Mouse (Mus musculus) intestine, postnatal 0 days (tissue): ENCODE results near the gene R3hcc1l. TPM values are rescaled to one million over a fixed set of nuclear protein-coding genes. Genes with fewer than 3 reads are reported as not detected.

ENCODE experiments used
- ATAC-seq: fragments of 200-750 bp; cut with Nextera tagmentation; 2 replicates; pipeline ENCODE4 v1.8.0; 2017; ENCODE audit warnings: mild to moderate bottlenecking, moderate TSS enrichment, moderate library complexity
- H3K27ac ChIP-seq: fragments of 300-500 bp; sonication (generic); 2 replicates; pipeline ENCODE4 v1.5.1; 2014; ENCODE audit warnings: mild to moderate bottlenecking, low read depth, low read length, moderate library complexity
- H3K27me3 ChIP-seq: fragments of 300-500 bp; sonication (generic); replicated peaks from 2 replicates; pipeline ENCODE4 v1.6.1; 2014; ENCODE audit warnings: low read length, mixed read lengths; ENCODE audit not compliant: control insufficient read depth, insufficient read depth
- H3K36me3 ChIP-seq: fragments of 300-500 bp; sonication (generic); 2 replicates; pipeline ENCODE4 v1.6.1; 2014; ENCODE audit warnings: mild to moderate bottlenecking, moderate library complexity; ENCODE audit not compliant: control insufficient read depth, insufficient read depth
- H3K4me1 ChIP-seq: fragments of 300-500 bp; sonication (generic); replicated peaks from 2 replicates; pipeline ENCODE4 v1.6.1; 2014; ENCODE audit warnings: antibody characterized with exemption, low read length, mixed read lengths; ENCODE audit not compliant: control insufficient read depth, insufficient read depth
- H3K4me2 ChIP-seq: fragments of 300-500 bp; sonication (generic); replicated peaks from 2 replicates; pipeline ENCODE4 v1.6.1; 2014; ENCODE audit warnings: low read depth, mild to moderate bottlenecking, moderate library complexity
- H3K4me3 ChIP-seq: fragments of 300-500 bp; sonication (generic); 2 replicates; pipeline ENCODE4 v1.5.1; 2014; ENCODE audit warnings: low read depth, low read length
- H3K9ac ChIP-seq: fragments of 300-500 bp; sonication (generic); 2 replicates; pipeline ENCODE4 v1.6.1; 2014; ENCODE audit warnings: mild to moderate bottlenecking, low read depth, low read length
- H3K9me3 ChIP-seq: fragments of 300-500 bp; sonication (generic); 2 replicates; pipeline ENCODE4 v1.6.1; 2016; ENCODE audit warnings: mixed run types; ENCODE audit not compliant: control insufficient read depth
- CTCF ChIP-seq: sonication (generic); IDR thresholded peaks from 2 replicates; pipeline ENCODE4 v1.5.1; 2016; ENCODE audit warnings: low read depth, mild to moderate bottlenecking, control low read depth, antibody characterized with exemption, moderate library complexity
- WGBS: fragments of 180-500 bp; shearing (Covaris S2); extraction: QIAGEN DNeasy Blood & Tissue Kit; methylation state at CpG from one replicate; pipeline ENCODE4 v1.1.7; 2014; 5-methylcytosine and 5-hydroxymethylcytosine counted together
- polyA plus RNA-seq: library from polyadenylated mRNA; unstranded; fragments of >200 nt; fragmentation: Nextera tagmentation; extraction: Ambion mirVana; gene quantifications from 2 replicates; pipeline ENCODE4 v1.2.1, GENCODE M21; 2015

The R3hcc1l gene
- polyA plus RNA-seq, 1 experiment from 2014 or later = 13.7 TPM

- 52% methylated on average over 2 of the region's 2 CpGs for WGBS
- Histone ChIP-seq H3K4me1 (no peaks in the 10 kb centered on the region), H3K27me3 (no peaks in the 10 kb centered on the region), H3K36me3 (peaks cover 49% of the 10 kb centered on the region), H3K4me2 (no peak overlapping the region), H3K9me3 (no peaks in the 10 kb centered on the region), H3K27ac (no peak overlapping the region), H3K9ac (no peak overlapping the region), H3K4me3 (no peak overlapping the region)
- no peak for ATAC-seq
- no peak for TF ChIP-seq CTCF
Measured at GRCm38 (mm10) chr19:42587704-42588103, 69.1 kb downstream of the R3hcc1l start.

GRCm38 (mm10) chr19:42589246-42589645 is 70.7 kb downstream of the R3hcc1l start:
- peak; percentile 72 for TF ChIP-seq CTCF
- 71% methylated on average over 1 of the region's 1 CpGs for WGBS
- no peak overlapping the region for H3K9ac ChIP-seq
- no peak overlapping the region for H3K4me3 ChIP-seq
- no peaks in the 10 kb centered on the region for H3K27me3 ChIP-seq
- ATAC-seq = no peak
- peaks cover 42% of the 10 kb centered on the region for H3K36me3 ChIP-seq
- no peaks in the 10 kb centered on the region for H3K4me1 ChIP-seq
- H3K9me3 ChIP-seq = no peaks in the 10 kb centered on the region
- no peak overlapping the region for H3K27ac ChIP-seq
- no peak overlapping the region for H3K4me2 ChIP-seq

GRCm38 (mm10) chr19:42591534-42591933 is 73.0 kb downstream of the R3hcc1l start:
- no peak overlapping the region for H3K4me3 ChIP-seq
- no peaks in the 10 kb centered on the region for H3K4me1 ChIP-seq
- ATAC-seq = no peak
- no peak for TF ChIP-seq CTCF
- no peak overlapping the region for H3K9ac ChIP-seq
- no peaks in the 10 kb centered on the region for H3K9me3 ChIP-seq
- H3K27ac ChIP-seq = no peak overlapping the region
- peaks cover 39% of the 10 kb centered on the region for H3K36me3 ChIP-seq
- no peaks in the 10 kb centered on the region for H3K27me3 ChIP-seq
- WGBS = 77% methylated on average over 14 of the region's 14 CpGs
- H3K4me2 ChIP-seq = no peak overlapping the region

- Histone ChIP-seq H3K36me3 (peaks cover 45% of the 10 kb centered on the region), H3K9me3 (no peaks in the 10 kb centered on the region), H3K4me2 (no peak overlapping the region), H3K4me3 (no peak overlapping the region), H3K4me1 (no peaks in the 10 kb centered on the region), H3K27me3 (no peaks in the 10 kb centered on the region), H3K27ac (no peak overlapping the region), H3K9ac (no peak overlapping the region)
- 85% methylated on average over 6 of the region's 6 CpGs for WGBS
- no peak for TF ChIP-seq CTCF
- ATAC-seq = no peak
Measured at GRCm38 (mm10) chr19:42593456-42593855, 74.9 kb downstream of the R3hcc1l start.

DNA sequence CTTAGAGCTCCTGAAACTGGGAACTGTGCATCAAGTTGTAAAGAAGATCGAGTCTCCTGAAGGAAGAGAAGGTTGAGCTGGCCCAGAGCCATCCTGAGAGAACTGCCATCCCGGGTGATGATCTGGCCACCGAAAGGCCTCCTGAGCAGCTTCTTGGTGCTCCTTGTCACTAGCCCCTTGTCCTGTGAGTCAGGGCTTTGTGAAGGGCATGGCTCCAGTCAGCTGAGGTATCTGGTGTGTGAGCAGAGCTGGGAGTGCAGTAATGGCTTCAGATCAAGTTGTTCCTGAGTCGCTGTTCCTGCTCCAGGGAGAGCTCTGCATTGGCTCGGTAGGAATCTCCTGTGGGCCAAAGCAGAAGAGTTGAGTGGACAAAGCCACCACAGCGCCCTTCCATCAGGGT is 76.5 kb downstream of the R3hcc1l start:
- 90% methylated on average over 6 of the region's 6 CpGs for WGBS
- ATAC-seq = no peak
- H3K27ac ChIP-seq = no peak overlapping the region
- H3K4me1 ChIP-seq = no peaks in the 10 kb centered on the region
- H3K9me3 ChIP-seq = no peaks in the 10 kb centered on the region
- no peak overlapping the region for H3K4me3 ChIP-seq
- no peaks in the 10 kb centered on the region for H3K27me3 ChIP-seq
- no peak for TF ChIP-seq CTCF
- peaks cover 45% of the 10 kb centered on the region for H3K36me3 ChIP-seq
- no peak overlapping the region for H3K4me2 ChIP-seq
- H3K9ac ChIP-seq = no peak overlapping the region

- 96% methylated on average over 12 of the region's 12 CpGs for WGBS
- Histone ChIP-seq H3K4me1 (no peaks in the 10 kb centered on the region), H3K27me3 (no peaks in the 10 kb centered on the region), H3K36me3 (peaks cover 27% of the 10 kb centered on the region), H3K9me3 (no peaks in the 10 kb centered on the region), H3K4me3 (no peak overlapping the region), H3K4me2 (no peak overlapping the region), H3K9ac (no peak overlapping the region), H3K27ac (no peak overlapping the region)
- TF ChIP-seq CTCF = no peak
- no peak for ATAC-seq
Measured at GRCm38 (mm10) chr19:42597286-42597685, 78.7 kb downstream of the R3hcc1l start.

DNA sequence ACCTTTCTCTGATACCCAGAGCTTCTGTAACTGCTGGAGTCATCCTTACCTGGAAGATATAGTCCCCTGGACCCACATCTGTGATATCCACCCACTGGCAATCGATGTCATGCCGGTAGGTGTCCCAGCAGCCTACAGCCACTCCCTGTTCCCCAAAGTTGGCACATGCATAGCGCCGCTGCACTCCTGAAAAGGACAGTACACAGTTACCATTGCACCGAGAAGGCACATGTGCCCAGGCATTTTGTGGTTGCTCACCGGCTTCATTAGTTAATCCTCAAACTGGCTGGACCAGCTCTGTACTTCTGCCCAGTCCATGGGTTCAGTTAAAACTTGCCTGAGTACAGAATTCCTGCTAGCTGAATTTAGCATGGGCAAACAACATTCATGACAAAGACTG is 79.3 kb downstream of the R3hcc1l start:
- 93% methylated on average over 6 of the region's 6 CpGs for WGBS
- TF ChIP-seq CTCF = no peak
- no peak overlapping the region for H3K4me3 ChIP-seq

More for the DNA sequence above, 79.3 kb downstream of the R3hcc1l start:
- Histone ChIP-seq H3K36me3 (peaks cover 27% of the 10 kb centered on the region), H3K27me3 (no peaks in the 10 kb centered on the region), H3K9me3 (no peaks in the 10 kb centered on the region), H3K27ac (no peak overlapping the region), H3K4me1 (no peaks in the 10 kb centered on the region), H3K4me2 (no peak overlapping the region), H3K9ac (no peak overlapping the region)
- ATAC-seq = no peak
